Mouse (Mus musculus) spleen, postnatal 36 days (tissue): Measurements from ENCODE around the gene Rgs7.

ENCODE experiments used
- DNase-seq, 2 experiments: peaks; one replicate each; pipeline ENCODE4 v3.0.0; 2022; ENCODE audit warnings: low spot score in 2 of 2, mixed read lengths in 1 of 2

Rgs7 gene

DNA sequence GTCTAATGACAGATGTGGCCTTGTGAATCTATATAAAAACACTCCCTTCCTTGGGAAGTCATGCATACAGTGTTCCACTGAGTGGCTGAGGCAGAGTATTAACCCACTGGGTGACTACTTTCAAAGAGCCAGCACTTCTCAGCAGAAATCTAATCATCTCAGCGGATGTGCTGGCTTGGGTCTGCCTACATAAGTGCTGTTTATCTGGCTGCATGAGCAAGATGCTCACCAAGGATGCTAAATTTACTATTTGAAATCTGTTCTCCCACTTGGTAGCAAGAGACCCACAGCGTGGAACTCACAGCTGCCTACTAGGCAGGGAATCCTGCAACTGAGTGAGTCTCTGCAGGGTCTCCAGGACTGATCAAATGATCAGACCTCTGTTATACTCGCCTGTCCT lies 184.7 kb downstream of the Rgs7 start:
- no peak for DNase-seq

DNA sequence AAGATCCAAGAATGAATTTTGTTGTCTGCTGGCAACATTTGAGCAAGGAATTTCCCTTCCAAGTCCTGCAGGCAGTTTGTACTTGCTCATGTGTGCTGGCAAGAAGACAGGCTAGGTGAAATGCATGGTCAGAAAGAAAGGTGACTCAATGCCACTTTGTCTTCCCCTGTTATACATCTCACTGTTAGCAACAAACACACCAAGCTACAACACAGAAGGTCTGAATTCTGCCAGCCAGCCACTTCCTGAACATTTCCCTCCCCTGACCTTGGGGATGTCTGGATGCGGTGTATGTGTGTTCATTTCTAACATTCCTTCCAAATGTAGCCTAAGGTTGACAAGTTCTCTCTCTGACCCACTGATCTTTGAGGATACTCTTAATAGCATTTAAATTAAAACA lies 191.4 kb downstream of the Rgs7 start:
- DNase-seq: no peak

DNA sequence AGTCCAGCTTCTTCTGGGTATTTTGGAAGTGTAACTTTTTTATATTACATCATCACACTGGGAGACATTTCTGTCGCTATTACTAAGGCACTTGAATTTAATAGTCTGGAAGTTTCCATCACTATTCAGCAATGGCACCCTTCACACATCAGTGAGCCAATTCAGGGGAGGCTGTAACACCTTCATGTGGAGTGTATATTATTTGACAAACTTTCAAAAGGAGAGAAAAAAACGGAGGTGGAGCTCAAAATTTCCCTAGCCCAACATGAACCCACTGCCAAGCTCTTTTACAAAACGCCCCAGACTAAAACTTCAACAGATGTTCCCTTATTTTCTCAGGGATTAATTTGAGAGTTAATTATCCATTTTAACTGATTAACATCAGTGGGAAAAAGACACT lies 191.9 kb downstream of the Rgs7 start:
- no peak for DNase-seq

DNA sequence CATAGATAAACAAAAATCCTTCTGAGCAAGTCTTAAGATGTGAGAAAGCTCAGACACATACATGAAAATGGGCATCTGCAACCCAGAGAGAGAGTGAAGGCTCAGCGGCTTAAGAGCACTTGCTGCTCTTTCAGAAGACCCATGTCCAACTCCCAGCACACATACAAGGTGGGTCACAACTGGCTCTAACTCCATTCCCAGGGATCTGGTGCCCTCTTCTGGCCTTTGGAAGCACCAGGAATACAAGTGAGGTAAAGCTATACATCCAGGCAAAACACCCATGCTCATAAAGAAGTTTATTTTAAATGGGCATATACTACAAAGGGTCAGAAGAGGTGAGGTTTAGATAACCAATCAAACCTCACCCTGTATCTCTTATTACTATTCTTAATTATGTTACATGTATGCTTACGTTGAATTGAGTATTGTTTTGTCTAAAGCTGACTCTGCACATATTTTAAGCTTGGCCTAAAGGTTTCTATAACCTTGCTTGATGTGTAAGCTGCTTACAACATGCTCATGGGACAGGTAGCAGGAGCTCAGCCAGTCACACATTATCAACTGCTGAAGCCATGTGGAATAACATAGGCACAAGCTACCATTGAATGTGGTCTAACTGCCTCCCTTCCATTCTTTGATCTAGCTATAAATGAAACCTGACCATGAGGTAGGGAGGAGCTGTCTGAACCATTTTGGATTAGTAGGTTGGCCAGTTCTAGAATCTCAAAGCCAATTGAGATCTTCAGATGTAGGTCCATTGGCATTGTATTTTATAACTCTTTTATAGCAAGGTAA lies 192.5 kb downstream of the Rgs7 start:
- no peak for DNase-seq

DNA sequence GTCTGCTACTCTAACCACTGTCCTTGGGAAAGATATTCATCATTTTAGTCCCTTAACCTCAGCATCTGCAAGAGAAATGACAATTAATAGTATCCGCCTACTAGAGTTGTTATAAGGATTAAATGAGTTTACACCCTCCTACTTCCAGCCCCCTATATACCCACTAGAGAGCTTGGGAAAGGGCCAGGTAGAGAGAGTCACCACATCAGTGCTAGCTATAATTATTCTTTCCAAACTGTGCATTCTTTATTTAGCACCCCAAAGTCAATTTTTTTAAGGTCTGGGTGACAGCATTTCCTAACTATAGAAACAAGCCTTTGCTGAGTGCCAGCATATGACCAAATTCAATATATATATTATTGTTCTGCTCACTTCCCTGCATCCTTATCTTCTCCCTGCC lies 195.4 kb downstream of the Rgs7 start:
- no peak for DNase-seq

DNA sequence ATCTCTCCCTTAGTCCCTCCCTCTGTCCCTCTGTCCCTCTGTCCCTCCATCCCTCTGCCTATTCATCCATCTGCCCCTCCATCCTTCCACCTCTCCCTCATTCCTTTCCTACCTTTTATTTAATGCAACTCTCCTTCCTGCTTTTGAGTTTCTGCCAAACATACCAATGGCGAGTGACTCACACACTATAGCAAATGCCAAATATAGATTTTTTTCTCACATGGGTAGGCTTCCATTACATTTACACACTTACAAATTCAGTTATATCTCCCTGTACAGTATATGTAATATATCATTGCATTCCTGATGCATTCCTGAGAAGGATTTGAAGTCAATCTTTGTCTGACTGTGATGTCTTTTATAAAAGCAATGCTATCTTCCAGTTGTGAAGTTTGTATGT lies 202.2 kb downstream of the Rgs7 start:
- DNase-seq: no peak

DNA sequence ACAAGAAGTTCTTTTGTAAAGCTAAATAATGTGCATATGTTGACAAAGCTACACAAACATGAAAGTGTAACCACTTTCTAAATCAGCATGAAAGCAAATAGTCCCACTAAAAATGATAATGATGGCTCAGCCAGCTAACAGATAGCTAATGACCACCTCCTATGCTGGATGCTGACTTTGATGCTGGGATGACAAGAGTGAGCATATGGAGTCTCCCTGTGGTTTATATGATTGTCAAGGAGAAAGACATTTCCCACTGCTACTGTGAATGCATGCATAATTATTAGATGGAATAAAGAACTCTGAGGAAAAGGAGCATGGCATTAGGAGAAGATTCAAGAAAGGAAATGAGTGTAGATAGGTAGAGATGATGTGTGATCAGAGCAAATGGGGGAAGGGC lies 230.0 kb downstream of the Rgs7 start:
- DNase-seq: no peak

DNA sequence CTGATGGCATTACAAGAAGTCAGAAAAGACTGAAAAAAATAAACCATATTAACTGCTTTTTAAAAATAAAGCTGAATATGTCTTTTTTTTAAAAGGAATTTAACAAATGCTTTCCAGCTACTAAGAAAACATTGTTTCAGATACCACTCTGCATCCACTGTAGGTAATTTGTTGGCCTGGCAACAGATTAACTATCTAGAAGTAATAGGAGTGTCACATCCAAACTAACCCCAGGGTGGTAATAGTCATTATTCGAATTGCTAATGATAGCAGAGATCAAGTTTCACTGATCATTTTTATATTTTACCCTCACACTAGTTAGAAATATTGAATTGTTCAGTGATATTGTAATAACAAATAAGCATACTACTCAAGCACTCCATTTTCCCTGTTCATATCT lies 232.9 kb downstream of the Rgs7 start:
- no peak for DNase-seq

DNA sequence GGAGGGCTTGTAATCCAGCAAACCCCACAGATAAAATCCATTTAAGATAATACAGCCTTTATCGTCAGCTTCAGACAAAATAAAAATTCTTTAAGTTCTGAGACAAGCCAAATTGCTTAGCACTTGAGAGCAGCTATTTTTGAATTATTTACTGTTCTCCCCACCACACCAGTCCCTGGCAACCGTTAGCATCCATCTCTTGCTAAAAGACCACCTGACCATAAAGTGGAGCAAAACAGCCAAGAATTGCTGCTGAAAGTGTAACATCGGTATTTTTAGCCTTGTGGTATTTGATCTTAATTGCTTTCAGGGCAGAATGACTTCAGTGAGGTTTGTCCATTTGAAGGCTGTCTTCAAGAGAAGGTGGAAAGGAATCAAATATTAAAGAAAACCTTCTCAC lies 237.1 kb downstream of the Rgs7 start:
- no peak for DNase-seq

DNA sequence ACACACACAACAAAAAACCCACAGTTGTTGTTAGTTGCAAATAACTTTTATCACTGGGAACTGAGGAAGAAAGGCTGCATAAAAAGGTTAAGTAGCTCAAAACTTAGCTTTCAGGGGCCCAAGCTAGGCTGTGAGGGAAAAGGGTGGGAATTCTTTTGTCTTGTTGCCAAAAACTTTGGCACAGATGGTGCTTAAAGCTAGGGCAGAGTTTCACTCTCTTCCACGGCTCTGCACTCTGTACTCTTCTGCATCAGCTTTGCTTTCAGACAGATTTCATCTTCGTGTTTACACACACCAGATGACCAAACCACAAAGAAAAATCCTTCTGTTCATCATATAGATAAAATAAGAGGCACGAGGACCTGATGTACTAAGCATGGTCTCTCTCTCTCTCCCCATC lies 237.6 kb downstream of the Rgs7 start:
- DNase-seq: no peak

DNA sequence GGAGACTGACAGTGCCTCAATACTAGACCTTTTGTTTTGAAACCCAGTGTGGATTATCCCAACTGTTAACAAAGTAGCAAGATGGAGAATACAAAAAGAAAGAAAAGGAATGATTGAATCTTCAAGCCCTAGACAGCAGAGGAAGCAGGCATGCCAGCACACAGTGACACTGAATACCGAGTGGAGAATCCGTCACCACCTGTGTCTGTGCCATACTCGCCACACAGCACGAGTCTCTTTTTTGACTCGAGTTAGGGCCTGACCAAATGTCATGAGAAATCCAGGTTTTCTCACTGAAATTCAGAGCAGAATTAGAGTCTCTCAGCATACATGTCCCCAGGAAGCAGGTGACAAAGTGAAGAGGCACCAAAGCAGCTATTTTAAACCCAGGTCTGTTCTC lies 250.2 kb downstream of the Rgs7 start:
- no peak for DNase-seq

DNA sequence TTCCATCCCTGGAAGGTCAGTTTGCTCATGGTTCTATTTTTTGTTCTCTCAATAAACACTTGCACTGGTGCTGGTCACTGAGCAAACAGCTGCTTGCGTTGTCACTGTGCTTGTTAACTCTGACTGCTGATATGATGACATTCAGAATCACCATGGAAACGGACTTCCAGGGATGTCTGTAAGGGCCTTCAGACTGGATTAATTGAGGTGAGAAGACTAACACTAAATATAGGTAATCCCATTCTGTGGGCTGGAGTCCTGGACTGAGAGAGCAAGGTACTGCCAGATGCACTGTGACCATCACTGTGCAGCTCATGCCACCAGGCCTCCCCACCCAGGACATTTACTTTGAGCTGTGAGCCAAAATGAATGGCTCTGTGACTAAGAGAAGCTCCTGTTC lies 252.2 kb downstream of the Rgs7 start:
- no peak for DNase-seq

DNA sequence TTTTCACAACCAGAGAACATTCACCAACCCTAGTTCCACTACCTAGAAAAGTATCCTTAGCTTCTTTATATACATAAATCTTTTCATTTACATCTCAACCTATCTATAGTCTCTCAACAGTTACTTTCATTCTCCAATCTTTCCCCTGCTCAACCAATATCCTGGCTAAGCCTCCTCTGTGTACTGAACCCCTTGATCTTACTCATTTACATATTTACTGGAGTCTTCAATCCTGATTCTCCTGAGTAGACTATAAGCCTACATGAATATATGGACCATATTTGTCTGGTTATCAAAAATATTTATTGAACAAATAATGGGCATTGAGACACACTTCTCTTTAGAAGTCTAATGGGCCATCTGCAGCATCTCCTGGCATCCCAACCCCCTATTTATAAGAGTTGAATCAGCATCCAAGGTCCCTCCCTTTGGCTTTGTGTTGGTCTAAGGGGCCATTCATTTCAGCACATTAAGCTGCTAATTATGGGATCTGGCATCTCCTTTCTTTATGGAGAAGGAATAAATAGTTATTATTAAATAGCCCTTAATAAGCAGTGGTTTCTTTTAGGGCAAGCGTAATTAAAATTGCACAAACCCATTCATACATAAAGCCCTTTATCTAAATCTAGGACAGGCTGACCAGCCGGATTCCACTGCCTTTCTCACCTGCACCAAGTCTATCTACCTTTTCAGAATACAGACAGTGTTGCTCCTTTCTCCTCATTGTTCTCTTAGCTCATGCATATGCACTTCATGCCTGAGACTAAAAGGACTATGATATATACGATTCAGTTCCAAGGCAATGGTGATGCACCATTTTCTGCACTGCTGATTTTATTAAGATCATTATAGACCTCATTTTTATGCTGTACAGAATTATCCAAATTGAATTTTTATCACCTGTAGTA lies 270.5 kb downstream of the Rgs7 start:
- no peak for DNase-seq

DNA sequence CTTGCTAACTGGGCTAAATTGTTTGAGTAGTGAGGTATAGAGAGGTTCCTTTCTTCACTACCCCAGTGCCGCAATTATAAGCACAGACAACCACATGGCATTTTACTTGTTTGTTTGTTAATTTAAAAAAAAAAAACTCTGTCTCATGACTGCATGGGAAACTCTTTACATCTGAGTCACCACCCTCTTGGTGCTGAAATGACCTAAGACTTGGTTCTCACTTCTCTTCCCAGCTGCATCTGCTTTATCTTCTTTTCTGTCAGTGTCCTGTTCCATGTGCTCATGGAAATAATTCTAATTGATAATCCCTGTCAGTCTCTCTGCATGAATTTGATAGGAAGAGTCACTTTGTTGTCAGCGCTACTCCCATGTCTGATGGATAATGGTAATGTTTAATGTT lies 272.7 kb downstream of the Rgs7 start:
- DNase-seq: no peak

DNA sequence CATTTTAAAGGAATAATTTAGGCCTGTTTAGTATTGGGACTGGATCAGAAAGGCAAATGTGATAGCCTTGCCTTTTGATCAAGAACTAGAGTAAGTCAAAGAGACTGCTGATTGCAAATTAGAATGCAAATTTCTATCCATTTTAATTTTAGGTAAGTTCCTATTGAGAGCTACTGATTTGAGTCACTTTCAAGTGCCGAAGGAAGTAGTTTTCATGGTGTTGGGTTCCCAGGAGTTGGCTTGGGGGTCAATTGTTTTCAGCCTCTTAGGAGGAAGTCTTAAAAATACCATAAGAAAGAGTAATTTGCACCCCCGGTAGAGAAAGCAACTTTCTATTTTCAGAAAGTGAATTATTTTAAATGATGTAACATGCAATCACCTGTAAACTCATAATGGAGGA lies 285.3 kb downstream of the Rgs7 start:
- no peak for DNase-seq

DNA sequence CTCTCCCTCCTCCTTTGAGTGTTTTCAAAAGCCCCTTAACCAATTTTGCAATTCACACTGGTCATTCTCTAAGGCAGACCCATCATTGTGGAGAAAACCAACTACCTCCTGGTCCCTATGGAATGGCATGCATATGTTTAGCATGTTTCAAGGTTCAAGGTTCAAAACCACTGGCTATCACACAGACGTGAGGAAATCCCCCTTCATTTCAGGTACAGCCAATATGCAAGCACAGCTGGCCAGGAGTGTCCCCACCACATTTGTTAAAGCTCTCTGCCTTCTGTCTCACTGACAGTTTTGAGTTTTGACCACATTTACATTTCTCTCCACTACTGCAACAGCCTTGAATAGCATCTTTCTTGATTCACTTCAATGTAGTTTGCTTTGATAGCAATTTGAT lies 286.7 kb downstream of the Rgs7 start:
- no peak for DNase-seq

DNA sequence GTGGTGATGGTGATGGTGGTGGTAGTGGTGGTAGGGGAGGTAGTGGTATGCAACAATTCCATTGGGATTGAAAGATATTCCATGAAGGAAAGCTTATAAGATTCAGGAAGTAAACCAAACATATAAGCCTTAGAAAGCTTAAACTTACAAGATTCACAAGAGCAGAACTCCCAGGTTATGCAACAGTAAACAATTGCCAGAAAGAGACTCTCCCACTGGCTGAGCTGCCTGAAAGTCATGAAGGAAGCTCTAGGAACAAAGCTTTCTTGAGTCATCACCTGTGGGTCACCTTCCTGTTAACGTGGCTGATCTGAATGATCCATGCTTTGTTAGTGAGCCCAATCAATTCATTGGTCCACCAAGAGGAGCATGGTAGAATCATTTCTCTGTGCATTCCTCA lies 288.8 kb downstream of the Rgs7 start:
- DNase-seq: no peak

DNA sequence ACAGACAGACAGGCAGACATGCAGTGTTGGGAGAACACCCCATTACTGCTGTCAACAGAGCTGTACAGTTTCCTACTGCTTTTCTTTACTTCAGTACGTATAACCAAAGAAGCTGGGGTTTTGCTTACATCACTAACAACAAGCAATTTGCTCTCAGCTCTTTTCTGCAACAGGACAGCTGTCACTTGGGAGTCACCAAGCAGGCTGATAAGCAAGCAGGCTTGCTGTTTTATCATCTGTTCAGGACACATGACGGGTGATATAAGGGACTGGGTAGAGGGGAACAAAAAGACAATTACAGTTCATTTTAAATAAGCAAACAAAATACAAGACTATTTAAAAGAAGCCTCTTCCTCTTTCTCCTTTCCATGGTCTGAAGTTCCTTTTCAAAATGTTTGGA lies 289.4 kb downstream of the Rgs7 start:
- no peak for DNase-seq

DNA sequence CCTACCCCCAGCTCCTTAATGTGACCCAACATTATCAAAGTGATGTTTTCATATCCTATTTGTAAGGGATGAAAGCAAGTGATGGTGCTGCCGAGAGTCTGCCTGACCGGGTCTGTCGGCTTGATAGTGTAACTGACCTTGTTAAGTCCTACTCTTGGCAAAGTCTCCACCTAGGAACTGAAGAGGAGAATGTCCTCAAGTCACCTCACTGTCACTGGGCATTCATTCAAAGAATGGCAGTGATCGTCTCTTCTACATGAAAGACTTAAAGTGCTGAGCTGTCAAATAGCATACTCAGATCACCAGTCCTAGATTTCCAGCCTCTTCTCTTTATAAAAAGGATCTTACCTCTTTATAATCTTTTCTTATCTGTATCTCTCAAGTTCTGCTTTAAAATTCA lies 293.4 kb downstream of the Rgs7 start:
- DNase-seq: no peak

DNA sequence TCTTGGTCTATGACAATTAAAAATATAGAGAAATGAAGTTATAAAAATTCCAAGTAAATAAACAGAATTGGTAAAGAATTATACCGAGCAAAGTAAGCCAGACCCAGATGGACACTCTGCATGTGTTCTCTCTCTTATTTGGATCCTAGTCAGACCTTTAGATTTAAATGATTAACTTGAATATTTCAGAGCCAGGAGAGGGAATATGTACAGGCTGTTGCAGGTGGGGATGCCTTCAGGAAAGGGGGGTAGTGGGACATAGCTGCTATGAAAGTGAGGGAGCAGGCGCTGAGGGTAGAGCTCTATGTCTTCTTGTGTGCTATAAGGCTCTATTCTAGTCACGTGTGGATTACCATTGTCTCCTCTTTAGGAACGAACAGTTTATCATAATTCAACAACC lies 296.5 kb downstream of the Rgs7 start:
- no peak for DNase-seq

DNA sequence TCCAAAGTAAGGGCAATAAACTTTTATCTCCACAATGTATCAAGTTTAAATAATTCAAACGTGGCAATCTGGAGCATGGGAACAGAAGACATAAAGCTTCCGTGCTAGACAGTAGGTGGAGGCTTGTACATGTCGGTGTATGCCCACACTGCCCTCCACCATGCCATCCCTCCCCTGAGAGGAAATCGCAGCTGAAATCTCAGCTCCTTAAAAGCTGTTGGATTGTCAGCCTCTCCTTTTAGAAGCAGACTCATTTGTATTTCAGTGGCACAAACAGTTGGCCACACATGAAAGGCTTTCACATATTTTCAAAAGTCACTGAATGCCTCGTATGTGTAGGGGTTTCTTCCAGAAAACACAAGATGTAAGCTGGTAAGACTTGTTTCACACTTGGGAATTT lies 304.1 kb downstream of the Rgs7 start:
- DNase-seq: no peak

DNA sequence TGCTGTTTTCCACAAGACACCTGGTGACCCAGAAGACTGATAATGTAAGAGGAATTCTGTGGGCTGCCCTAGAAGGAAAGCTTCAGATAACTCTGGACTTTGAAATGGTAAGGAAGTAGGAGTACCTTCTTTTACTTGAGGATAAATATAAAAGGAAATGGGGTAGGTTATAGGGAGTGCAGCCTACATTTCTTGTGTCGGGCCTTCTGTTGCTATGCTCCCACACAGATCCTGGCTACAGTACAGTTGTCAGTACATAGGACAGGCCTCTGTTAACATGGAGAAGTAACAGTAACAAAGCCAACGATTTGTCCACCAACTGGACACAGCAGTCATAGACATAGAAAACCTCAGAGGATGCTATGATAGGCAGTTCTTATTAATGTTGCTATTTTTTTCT lies 307.1 kb downstream of the Rgs7 start:
- DNase-seq: no peak

DNA sequence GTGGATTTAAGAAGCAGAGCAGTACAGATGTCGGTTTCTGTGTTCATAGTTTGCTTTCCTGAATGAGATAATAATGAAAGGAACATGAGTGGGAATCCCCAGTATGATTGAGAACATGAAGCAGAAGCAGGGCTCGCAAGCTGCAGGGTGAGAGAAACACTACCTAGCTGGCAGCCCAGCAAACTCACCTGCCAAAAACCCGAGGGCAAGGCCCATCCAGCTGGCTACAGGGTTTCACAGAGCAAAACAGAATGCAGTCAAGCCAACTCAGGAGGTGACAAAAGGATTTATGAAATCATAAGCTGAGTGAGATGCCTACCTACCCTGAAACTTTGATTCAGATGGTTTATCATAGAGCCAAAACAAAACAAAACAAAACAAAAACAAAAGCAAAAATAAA lies 307.6 kb downstream of the Rgs7 start:
- DNase-seq: no peak
